Mouse (Mus musculus) CH12.LX (cell line): ENCODE results near the gene Slc17a6. TPM values are rescaled to one million over a fixed set of nuclear protein-coding genes. Genes with fewer than 3 reads are reported as not detected.

Experiments used
- DNase-seq: peaks from one replicate; pipeline ENCODE4 v3.0.0-alpha.2; 2013; ENCODE audit errors: extremely low read depth
- H3K27ac ChIP-seq: 2 replicates; pipeline ENCODE4 v1.5.1; 2012; ENCODE audit warnings: low read depth, mild to moderate bottlenecking, control low read depth, moderate library complexity; ENCODE audit not compliant: insufficient read depth
- H3K27me3 ChIP-seq: replicated peaks from 2 replicates; pipeline ENCODE3; 2012; ENCODE audit warnings: inconsistent platforms
- H3K36me3 ChIP-seq, 2 experiments: replicated peaks in 1 of 2; 2 replicates each; pipeline versions ENCODE3 to v1.6.1; 2012; ENCODE audit warnings: inconsistent platforms in 1 of 2, low read length in 1 of 2, mild to moderate bottlenecking in 1 of 2, mixed read lengths in 1 of 2, moderate library complexity in 1 of 2; ENCODE audit not compliant: control insufficient read depth in 1 of 2, insufficient read depth in 1 of 2
- H3K4me1 ChIP-seq, 2 experiments: 2 replicates each; pipeline ENCODE4 v1.6.1; 2012; ENCODE audit warnings: inconsistent platforms in 1 of 2, moderate library complexity in 1 of 2; ENCODE audit not compliant: insufficient read depth in 2 of 2, control insufficient read depth in 1 of 2
- H3K4me2 ChIP-seq: 2 replicates; pipeline ENCODE4 v1.6.1; 2012; ENCODE audit warnings: low read depth, mild to moderate bottlenecking, control low read depth; ENCODE audit not compliant: poor library complexity, insufficient read depth, severe bottlenecking
- H3K4me3 ChIP-seq, 3 experiments: fragments of 150-350 bp in 1 of 3; sonication (generic) in 1 of 3; replicated peaks in 1 of 3; 2 replicates each; pipeline versions ENCODE3 to v1.5.1; 2011 to 2012; ENCODE audit warnings: low read depth in 2 of 3, low read length in 2 of 3, mild to moderate bottlenecking in 2 of 3, moderate library complexity in 2 of 3, control low read depth in 1 of 3, improper control_type of control experiment in 1 of 3, inconsistent platforms in 1 of 3, mixed read lengths in 1 of 3; ENCODE audit not compliant: poor library complexity in 1 of 3
- H3K79me2 ChIP-seq: replicated peaks from 2 replicates; pipeline ENCODE4 v1.6.1; 2012; ENCODE audit warnings: mild to moderate bottlenecking, moderate library complexity; ENCODE audit not compliant: control insufficient read depth, poor library complexity, insufficient read depth, severe bottlenecking; ENCODE audit errors: extremely low read depth
- H3K9ac ChIP-seq: 2 replicates; pipeline ENCODE4 v1.6.1; 2012; ENCODE audit warnings: low read depth, mild to moderate bottlenecking, control low read depth, moderate library complexity; ENCODE audit not compliant: insufficient read depth
- H3K9me3 ChIP-seq: replicated peaks from 2 replicates; pipeline ENCODE3; 2012; ENCODE audit warnings: low read length, inconsistent platforms, mixed read lengths
- BHLHE40 ChIP-seq: IDR thresholded peaks from 2 replicates; pipeline ENCODE4 v1.6.1; 2011; ENCODE audit warnings: mild to moderate bottlenecking, low read depth, low read length, improper control_type of control experiment
- CHD1 ChIP-seq: IDR thresholded peaks from 2 replicates; pipeline ENCODE4 v1.6.1; 2012; ENCODE audit warnings: low read depth, low read length, improper control_type of control experiment, inconsistent platforms
- GABPA ChIP-seq: IDR thresholded peaks from 2 replicates; pipeline ENCODE4 v1.6.1; 2012; ENCODE audit warnings: low read depth, low read length, improper control_type of control experiment, inconsistent platforms; ENCODE audit not compliant: insufficient replicate concordance
- HCFC1 ChIP-seq: IDR thresholded peaks from 2 replicates; pipeline ENCODE4 v1.6.1; 2012; ENCODE audit warnings: low read depth, mild to moderate bottlenecking, inconsistent platforms, low read length, improper control_type of control experiment
- JUND ChIP-seq: conservative IDR thresholded peaks from 2 replicates; pipeline ENCODE4 v1.6.1; 2011; ENCODE audit warnings: low read depth, low read length, improper control_type of control experiment
- MAX ChIP-seq: IDR thresholded peaks from 2 replicates; pipeline ENCODE4 v1.6.1; 2011; ENCODE audit warnings: low read length, improper control_type of control experiment
- MEF2A ChIP-seq: IDR thresholded peaks from 2 replicates; pipeline ENCODE4 v1.6.1; 2014; ENCODE audit warnings: low read depth, mild to moderate bottlenecking, inconsistent platforms, low read length, improper control_type of control experiment, borderline replicate concordance
- NELFE ChIP-seq: IDR thresholded peaks from 2 replicates; pipeline ENCODE4 v1.6.1; 2011; ENCODE audit warnings: low read depth, low read length, improper control_type of control experiment
- PAX5 ChIP-seq: IDR thresholded peaks from 2 replicates; pipeline ENCODE4 v1.6.1; 2012; ENCODE audit warnings: low read length, inconsistent platforms, mixed read lengths
- POLR2AphosphoS2 ChIP-seq: IDR thresholded peaks from 2 replicates; pipeline ENCODE4 v1.6.1; 2011; ENCODE audit warnings: low read depth, low read length, improper control_type of control experiment
- SIN3A ChIP-seq: IDR thresholded peaks from 2 replicates; pipeline ENCODE4 v1.6.1; 2012; ENCODE audit warnings: low read length, improper control_type of control experiment, inconsistent platforms
- TCF12 ChIP-seq: IDR thresholded peaks from 2 replicates; pipeline ENCODE4 v1.6.1; 2014; ENCODE audit warnings: low read depth, mild to moderate bottlenecking, inconsistent platforms, low read length, improper control_type of control experiment
- UBTF ChIP-seq: IDR thresholded peaks from 2 replicates; pipeline ENCODE4 v1.6.1; 2012; ENCODE audit warnings: low read depth, mild to moderate bottlenecking, inconsistent platforms, low read length, improper control_type of control experiment, moderate library complexity
- USF1 ChIP-seq: IDR thresholded peaks from 2 replicates; pipeline ENCODE4 v1.6.1; 2014; ENCODE audit warnings: low read depth, mild to moderate bottlenecking, inconsistent platforms, low read length, improper control_type of control experiment
- ZC3H11A ChIP-seq: IDR thresholded peaks from 2 replicates; pipeline ENCODE4 v1.6.1; 2012; ENCODE audit warnings: low read depth, mild to moderate bottlenecking, inconsistent platforms, low read length, improper control_type of control experiment
- ZKSCAN1 ChIP-seq: IDR thresholded peaks from 2 replicates; pipeline ENCODE4 v1.6.1; 2012; ENCODE audit warnings: low read depth, inconsistent platforms, low read length, improper control_type of control experiment, borderline replicate concordance
- dilution Hi-C: fragments of 300-500 bp; cut with MboI; formaldehyde crosslinking; loops from 2 replicates; pipeline ENCODE4 v1.14.3; 2020; ENCODE audit warnings: low sequenced_read_pairs; ENCODE audit not compliant: extremely low pct_unique_long_range_greater_than_20kb, extremely low pct_ligation_motif_present
- in situ Hi-C: fragments of 300-500 bp; cut with MboI; formaldehyde crosslinking; loops from 3 replicates; pipeline ENCODE4 v1.14.3; 2019; ENCODE audit warnings: low sequenced_read_pairs, low pct_ligation_motif_present, low pct_unique_long_range_greater_than_20kb, mixed read lengths
- polyA plus RNA-seq: library from polyadenylated mRNA; unstranded; fragments of >175 nt; gene quantifications from 2 replicates; pipeline ENCODE4 v1.2.1, GENCODE M21; 2012; ENCODE audit warnings: low read depth; ENCODE audit not compliant: insufficient read length
- total RNA-seq, 2 experiments: library from RNA; depleted of rRNA; stranded (reverse); fragments of 300-350 nt in 1 of 2; fragments of >200 nt in 1 of 2; gene quantifications; 2 replicates each; pipeline ENCODE4 v1.2.3; 2012 to 2014

Gene Slc17a6
- total and polyA plus RNA-seq, 3 experiments: not detected

DNA sequence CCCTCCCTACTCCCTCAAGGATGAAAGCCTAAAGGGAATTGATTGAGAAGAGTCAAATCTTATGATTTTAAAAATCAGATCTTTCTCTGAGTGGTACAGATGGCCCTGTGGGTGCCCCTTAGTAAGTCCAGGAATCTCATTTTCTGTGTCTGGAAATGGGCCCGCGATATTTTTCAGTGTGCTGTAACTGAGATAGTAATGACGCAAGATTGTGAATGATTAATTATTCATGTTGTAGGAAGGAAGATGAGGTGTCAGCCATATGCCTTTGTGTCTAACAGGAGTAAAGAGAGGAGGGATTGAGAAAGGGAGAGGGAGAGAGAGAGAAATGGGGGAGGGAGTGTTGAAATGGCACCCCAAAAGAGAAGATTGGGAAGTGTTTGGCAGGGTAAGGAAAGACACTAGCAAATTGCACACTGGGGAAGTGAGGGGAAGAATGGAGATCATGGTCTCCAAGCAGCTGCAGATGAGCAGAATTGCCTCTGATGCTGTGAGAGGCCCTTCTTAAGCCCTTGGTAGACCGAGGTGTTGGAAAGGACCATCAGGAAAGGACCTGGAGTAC is 2.6 kb downstream of the Slc17a6 start:
- H3K4me1 ChIP-seq: no peaks in the 10 kb centered on the region
- no peak for DNase-seq
- H3K27me3 ChIP-seq: no peaks in the 10 kb centered on the region
- H3K36me3 ChIP-seq: no peaks in the 10 kb centered on the region
- no peaks in the 10 kb centered on the region for H3K79me2 ChIP-seq
- H3K4me2 ChIP-seq: no peak overlapping the region
- peaks cover 34% of the 10 kb centered on the region for H3K9me3 ChIP-seq
- no peak overlapping the region for H3K27ac ChIP-seq
- no peak overlapping the region for H3K9ac ChIP-seq
- dilution Hi-C loops (no loop called here), in situ Hi-C loops (no loop called here)
- TF ChIP-seq USF1 (no peak), SIN3A (no peak), TCF12 (no peak), MEF2A (no peak), PAX5 (no peak), UBTF (no peak), CHD1 (no peak), ZC3H11A (no peak), POLR2AphosphoS2 (no peak), GABPA (no peak), NELFE (no peak), BHLHE40 (no peak)
- no peak overlapping the region for H3K4me3 ChIP-seq

- Histone ChIP-seq H3K9me3 (peaks cover 34% of the 10 kb centered on the region), H3K4me3 (no peak overlapping the region), H3K79me2 (no peaks in the 10 kb centered on the region), H3K27ac (no peak overlapping the region), H3K9ac (no peak overlapping the region), H3K4me1 (no peaks in the 10 kb centered on the region), H3K4me2 (no peak overlapping the region), H3K36me3 (no peaks in the 10 kb centered on the region), H3K27me3 (no peaks in the 10 kb centered on the region)
- in situ Hi-C loops: no loop called here
- dilution Hi-C loops: no loop called here
- no peak for DNase-seq
- no peak for TF ChIP-seq MAX
- no peak for TF ChIP-seq JUND
- TF ChIP-seq ZKSCAN1: no peak
- TF ChIP-seq BHLHE40: no peak
- TF ChIP-seq ZC3H11A: no peak
- TF ChIP-seq HCFC1: no peak
Measured at GRCm38 (mm10) chr7:51625161-51625560, 3.4 kb downstream of the Slc17a6 start.
